Mouse (Mus musculus) ZHBTc4 (cell line): ENCODE results near the gene Zfp292.
A peak's percentile ranks its signal among the peaks of the same experiment; 100 is the strongest.
"Not testable (repeated sequence)": the region's sequence is repeated elsewhere in the genome, so short reads cannot be mapped to it uniquely, and the experiment has no call there.

Experiments used
- DNase-seq: peaks from one replicate; pipeline ENCODE4 v3.0.0-alpha.2; 2011; ENCODE audit warnings: low read depth, low spot score

The Zfp292 gene

DNA sequence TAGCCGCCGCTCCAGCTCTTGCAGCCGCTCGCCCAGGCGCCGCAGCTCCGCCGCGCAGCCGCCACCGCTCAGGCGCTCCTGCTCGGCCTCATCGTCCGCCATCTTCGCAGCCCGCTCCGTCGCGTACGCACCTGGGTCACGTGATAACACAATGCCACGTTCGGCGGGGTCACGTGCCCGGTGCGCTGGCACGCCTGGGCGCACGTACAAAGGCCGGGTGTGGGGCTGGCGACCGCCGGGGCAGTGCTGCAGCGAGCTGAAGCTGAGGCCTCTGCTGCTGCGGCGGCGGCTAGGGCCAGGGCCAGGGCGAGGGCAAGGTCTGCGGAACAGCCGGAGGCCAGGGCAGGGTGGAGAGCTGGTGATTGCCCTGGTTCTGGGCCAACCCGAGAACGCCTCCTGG is at the start of gene Zfp292:
Gene Zfp292 (minus strand): TSS at position 143 of the 400 bp plus-strand sequence.
- peak; percentile 97 for DNase-seq

DNA sequence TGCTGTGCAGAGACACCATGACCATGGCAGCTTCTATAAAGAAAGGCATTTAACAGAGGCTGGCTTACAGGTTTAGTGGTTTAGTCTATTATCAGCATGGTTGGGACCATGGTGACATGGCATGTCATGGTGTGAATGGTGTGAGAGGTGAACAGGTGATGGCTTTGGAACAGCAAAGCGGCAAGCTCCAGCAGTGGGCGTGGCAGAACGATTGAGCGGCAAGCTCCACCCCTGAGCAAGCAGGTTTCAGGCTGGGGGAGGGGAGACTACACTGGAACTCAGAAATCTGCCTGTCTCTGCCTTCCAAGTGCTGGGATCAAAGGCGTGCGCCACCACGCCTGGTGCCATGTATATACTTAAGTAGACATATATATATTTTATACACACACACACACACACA is 45.6 kb upstream of the Zfp292 start:
- DNase-seq, result peak; percentile 54

DNA sequence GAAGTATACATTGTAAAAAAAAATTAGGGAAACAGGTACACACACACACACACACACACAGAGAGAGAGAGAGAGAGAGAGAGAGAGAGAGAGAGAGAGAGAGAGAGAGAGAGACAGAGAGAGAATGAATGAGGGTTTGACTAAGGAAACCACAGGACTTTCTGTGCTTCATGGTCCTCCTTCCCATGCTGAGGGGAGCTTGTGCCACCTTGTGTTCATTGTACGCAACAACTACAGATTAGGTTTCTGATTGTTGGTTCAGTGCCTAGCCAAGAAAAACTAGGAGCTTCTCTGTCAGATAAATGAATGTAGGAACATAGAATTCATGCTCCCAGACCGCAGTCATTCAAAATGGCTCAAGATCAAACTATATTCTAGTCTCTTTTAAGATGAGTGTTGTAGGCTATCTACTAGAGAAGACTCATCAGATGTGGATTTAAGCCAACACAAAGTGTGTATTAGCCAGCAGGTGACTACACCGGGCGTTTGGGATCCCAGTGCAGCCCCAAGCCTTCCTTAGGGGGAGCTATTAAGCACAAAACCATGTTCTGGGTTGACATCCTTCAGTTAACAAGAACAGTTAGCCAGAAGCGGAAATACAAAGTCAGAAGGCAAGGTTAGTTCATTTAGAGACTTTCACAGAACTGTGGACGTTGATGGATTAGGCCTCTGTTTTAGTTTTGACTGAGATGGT is 39.6 kb upstream of the Zfp292 start:
- DNase-seq, result peak; percentile 84

GRCm38 (mm10) chr4:34917400-34917799 is 34.6 kb upstream of the Zfp292 start:
- no peak for DNase-seq

DNA sequence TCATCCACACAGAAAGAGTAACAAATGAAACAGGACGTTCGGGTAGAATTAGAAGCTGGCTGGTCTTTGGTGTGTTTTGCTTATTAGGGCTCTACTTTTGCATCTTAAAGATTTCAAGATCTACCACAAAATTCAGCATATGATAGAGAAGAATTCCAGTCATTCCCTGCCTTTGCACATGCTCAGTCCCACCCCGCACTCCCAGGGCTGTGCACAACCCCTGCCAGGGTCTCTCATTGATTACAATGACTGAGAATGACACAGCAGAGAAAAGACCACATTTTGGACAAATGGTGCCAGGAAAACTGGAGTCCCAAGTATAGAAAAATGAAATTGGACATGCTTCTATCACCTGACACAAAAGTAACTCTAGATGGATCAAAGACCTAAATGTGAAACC is 29.4 kb upstream of the Zfp292 start:
- peak; percentile 56 for DNase-seq

DNA sequence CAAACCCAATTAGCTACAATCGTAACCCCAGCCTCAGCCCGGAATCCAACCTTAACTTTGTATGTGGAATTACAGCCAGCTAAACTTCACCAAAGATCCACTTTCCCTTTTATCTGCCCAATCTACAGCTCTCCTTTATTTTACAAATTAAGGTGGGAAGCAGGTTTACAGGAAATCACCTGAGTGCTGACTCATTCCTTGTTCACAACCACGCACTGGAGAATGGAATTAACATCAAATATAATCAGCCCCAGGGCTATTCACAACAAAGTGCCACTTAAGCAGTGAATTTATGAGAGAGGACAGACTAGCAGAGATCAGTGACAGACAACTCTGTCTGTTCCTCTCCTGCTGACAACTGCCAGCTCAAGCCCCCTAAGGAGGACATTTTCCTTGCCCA is 28.6 kb upstream of the Zfp292 start:
- peak; percentile 83 for DNase-seq

DNA sequence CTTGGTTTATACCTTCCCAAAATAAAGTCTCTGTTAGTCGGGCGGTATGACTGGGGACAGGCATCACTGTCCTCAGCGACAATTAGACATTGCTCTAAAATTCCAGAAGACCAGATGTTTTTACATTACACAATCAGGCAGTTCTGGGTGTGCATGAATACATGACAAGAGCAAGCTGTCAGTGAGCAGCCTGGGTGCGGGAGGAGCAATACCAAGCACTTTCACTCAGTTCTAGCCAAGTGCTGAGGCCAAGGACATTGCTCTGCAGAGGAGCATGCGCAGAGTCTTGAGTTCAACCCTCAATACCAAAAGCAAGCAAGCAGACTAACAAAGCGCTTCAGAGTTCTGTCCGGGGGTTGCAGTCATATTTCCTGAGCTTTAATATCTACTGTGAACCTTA is 25.4 kb upstream of the Zfp292 start:
- DNase-seq, result peak; percentile 42

- DNase-seq, result peak; percentile 70
These were observed 24.3 kb upstream of the Zfp292 start for GRCm38 (mm10) chr4:34907026-34907425.

DNA sequence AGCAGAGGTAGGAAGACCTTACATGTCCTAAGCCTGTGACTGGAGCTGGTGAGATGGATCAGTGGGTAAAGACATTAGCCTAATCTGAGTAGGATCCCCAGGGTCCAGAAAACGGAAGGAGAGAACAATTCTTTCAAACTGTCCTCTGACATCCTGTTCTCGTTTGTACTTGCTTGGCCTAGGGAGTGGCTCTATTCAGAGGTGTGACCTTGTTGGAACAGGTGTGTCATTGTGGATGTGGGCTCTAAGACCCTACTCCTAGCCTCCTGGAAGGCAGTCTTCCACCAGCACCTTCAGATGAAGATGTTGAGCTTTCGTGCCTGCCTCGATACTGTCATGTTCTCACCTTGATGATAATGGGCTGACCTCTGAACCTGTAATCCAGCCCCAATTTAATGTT is 23.4 kb upstream of the Zfp292 start:
- DNase-seq, result peak; percentile 71

GRCm38 (mm10) chr4:34905396-34905795 is 22.6 kb upstream of the Zfp292 start:
- peak; percentile 93 for DNase-seq

DNA sequence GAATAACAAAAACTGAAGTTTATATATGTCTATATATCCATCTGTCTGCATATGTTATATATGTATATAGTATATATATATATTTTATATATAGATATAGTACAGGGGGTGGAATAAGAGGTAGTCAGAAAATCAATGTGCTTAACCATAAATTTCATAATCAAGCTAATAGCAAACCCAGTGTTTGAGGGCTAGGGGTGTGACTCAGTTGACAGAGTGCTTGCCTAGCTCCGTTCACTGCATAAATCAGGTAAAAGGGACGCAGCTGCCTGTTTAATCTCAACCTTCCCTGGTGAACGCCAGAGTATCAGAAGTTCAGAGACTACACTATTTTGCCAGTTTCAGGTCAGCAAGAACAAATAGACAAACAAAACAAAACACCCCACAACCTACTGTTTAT is 18.8 kb upstream of the Zfp292 start:
- DNase-seq, result not testable (repeated sequence)

GRCm38 (mm10) chr4:34901166-34901565 is 18.4 kb upstream of the Zfp292 start:
- no peak for DNase-seq

GRCm38 (mm10) chr4:34900155-34900554 is 17.4 kb upstream of the Zfp292 start:
- no peak for DNase-seq

GRCm38 (mm10) chr4:34899322-34899721 is 16.6 kb upstream of the Zfp292 start:
- DNase-seq, result no peak

DNA sequence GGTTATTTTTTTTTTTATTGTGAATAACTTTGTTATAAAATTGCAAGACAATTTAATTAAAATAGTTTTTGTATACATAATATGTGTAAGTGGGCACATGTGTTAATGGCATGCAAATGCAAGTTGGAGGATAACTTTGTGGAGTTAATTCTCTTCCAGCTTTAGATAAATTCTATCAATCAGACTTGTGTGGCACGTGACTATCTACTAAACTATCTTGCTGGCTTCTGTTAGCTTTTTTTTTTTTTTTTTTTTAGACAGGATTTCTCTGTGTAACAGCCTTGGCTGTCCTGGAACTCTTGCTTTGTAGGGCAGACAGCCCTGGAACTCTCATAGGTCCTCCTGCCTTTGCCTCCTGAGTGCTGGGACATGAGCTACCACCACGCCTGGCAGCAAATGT is 15.7 kb upstream of the Zfp292 start:
- DNase-seq, result no peak

- DNase-seq, result no peak
These were observed 10.7 kb upstream of the Zfp292 start, which contains the start of gene Cga for GRCm38 (mm10) chr4:34893479-34893878. Gene Cga (plus strand): TSS chr4:34893779.

DNA sequence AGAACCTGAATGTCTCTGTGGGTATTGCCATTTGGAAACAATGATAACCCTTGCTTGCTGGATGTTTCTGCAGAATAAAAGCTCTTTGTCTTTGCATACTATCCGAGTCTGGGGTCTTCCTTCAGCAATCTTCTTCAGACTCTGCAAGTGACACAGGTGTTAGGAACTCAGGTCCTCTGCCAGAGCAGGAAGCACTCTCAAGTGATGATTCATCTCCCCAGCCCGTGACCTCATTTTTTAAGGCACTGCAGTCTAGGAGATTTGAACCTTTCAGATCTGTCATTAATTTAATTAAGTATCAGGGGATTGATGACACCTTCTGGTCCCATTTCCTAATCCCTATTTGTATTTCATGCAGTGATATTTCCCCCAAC is 7.0 kb upstream of the Zfp292 start:
- no peak for DNase-seq

DNA sequence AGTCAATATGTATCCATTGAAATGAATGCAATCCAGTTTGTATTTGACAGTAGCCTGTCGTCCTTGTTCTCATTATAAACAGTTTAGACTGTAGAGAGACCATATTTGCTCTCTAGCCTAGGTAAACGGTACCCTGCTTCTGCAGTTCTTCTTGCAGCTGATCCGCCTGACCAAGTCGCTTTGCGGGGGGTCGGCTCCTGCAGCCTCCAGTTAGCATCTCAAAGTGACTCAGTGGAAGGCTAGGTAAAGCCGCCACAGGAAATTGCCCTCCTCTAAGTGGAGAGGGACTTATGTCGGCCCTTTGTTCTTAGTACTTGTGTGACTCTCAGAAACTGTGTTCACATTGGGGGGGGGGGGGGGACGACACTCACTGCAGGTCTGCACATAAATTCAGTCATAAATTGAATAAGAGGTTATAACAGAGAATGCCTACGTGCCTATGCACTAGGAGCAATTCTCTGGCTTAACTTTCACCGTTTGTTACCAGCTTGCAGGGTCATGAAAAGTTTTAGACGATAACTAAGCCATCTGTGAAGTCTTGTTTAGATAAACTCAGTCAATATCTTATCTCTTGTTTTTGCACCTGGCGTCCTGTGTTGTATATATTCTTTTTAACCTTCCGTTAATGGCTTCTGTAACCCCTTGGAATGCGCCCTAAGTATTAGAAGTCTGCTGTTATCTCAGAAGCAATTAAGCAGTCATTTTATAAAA is 6.5 kb upstream of the Zfp292 start:
- DNase-seq, result peak; percentile 56

DNA sequence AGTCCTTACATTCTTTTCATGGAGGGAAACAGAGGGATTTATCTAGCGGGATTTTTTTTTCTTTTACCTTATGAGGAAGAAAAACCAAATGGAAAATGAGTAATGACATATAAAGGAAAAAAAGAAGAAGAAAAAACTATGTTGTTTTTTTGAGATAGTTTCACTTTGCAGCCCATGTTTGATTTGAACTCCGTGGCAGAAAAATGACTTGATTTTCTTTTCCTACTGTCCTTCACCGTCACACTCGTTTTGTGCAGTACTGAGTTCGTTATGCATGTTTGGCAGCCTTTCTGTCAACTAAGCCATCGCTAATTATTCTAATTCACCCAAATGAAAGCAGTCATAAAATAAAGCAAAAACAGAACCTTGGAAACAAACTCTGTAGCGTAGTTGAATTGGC is 4.5 kb upstream of the Zfp292 start:
- no peak for DNase-seq

- peak; percentile 97 for DNase-seq
These were observed 3.8 kb upstream of the Zfp292 start for GRCm38 (mm10) chr4:34886490-34887111.

DNA sequence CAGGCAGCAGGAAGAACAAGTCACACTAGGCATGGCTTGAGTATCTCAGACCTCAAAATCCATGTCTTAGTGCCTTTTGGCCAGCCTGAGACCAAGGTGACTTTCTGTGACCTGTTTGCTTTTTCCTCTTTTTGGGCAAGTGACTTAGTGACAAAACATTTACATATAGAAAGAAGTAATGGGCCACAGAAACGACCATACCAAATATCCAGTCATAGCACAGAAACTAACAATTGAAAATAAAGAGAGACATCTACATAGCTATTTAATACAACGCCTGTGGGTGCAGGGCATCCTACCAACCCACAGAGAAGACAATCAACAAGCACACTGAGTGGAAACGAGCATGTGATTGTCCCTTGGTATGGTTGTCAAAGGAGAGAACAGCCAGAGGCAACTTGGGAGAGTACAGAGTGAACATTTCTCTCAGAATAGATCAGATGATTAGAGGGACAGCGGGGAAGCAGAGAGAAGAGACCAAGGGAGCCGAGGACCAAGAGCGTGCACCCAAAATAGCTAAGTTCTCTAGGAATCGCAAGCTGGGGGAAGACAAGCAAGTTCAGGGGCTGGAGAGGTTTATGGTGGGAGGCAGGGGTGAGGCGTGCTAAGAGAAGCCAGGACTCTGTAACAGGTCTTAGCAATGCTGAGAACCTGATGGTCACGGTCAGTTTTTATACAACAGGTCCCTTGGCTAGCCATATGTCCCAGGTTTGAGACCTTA is 3.0 kb upstream of the Zfp292 start:
- DNase-seq, result peak; percentile 81

GRCm38 (mm10) chr4:34883366-34884029 is 738 bp upstream of the Zfp292 start:
- no peak for DNase-seq
